Mouse (Mus musculus): Measurements from ENCODE around the gene Dgki.

- TF ChIP-seq CTCF (IDR thresholded peaks at IDR 0.05; ENCODE audit: extremely low read depth, insufficient read length, insufficient replicate concordance, low read depth, low read length) (no peak), POLR2A (IDR thresholded peaks at IDR 0.05; ENCODE audit: low read depth, low read length) (no peak)
These were observed 84.3 kb downstream of the Dgki start for GRCm38 (mm10) chr6:37215655-37216054.
